Mouse (Mus musculus) layer of hippocampus, adult 18-20 months (tissue): Measurements from ENCODE around the gene Iqce. TPM values are rescaled to one million over a fixed set of nuclear protein-coding genes. Genes with fewer than 3 reads are reported as not detected.

Experiments
- DNase-seq, 2 experiments: peaks; one replicate each; pipeline ENCODE4 v3.0.0; 2022; ENCODE audit warnings: low spot score in 2 of 2
- long read RNA-seq: library from polyadenylated mRNA; stranded (forward); transcript quantifications from one replicate; pipeline ENCODE4 v2.0.0, GENCODE M21; 2021
- total RNA-seq, 2 experiments: library from RNA; stranded (reverse); gene quantifications; 2 replicates each; pipeline ENCODE4 v1.2.3; 2021

Iqce gene
- 10 to 100 TPM; 47.4 to 55.1 TPM for total RNA-seq
- long read RNA-seq, full-length matches to known transcripts: 1 of 18 reads
- long read RNA-seq, partial matches to known transcripts: 3 of 18 reads
- long read RNA-seq, other reads (novel, unspliced or antisense): 14 of 18 reads

DNA sequence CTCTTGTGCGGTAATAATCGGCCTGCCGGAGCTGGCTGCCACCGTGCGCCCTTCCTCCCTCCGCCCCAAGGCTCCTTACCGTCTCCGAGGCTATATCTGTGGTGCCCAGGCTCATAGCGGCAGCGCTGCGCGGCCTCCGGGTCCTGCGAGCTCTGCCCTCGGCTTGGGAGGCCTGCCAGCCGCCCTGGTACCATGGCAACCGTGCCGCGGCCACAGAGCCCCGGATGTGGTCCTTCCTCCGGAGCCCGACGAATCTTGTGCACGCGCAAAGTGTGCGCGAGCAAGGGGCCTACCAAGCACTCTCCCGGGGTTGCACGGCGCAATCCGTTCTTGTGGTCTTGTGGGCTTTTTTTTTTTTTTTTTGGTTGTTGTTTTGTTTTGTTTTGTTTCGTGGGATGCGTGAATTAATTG lies at the start of gene Iqce:
Gene Iqce (minus strand): TSS at position 276 of the 411 bp plus-strand sequence.
- DNase-seq: peak; percentile 91 to 96

DNA sequence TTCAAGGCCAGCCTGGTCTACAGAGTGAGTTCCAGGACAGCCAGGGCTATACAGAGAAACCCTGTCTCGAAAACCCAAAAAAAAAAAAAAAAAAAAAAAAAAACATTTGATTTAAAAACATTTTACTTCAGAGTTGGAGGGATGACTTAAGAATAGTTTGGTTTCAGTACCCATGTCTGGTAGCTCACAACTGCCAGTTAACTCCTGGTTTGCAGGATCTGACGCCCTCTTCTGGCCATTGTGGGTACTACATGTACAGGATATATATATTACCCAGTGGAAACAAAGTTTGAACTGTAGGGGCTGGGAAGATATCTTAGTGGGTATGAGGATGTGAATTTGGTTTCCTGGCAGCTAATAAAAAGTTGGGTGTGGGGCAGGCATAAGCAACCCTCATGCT lies 48.7 kb upstream of the Iqce start:
- DNase-seq: peak in 1 of 2 experiments; percentile 59

DNA sequence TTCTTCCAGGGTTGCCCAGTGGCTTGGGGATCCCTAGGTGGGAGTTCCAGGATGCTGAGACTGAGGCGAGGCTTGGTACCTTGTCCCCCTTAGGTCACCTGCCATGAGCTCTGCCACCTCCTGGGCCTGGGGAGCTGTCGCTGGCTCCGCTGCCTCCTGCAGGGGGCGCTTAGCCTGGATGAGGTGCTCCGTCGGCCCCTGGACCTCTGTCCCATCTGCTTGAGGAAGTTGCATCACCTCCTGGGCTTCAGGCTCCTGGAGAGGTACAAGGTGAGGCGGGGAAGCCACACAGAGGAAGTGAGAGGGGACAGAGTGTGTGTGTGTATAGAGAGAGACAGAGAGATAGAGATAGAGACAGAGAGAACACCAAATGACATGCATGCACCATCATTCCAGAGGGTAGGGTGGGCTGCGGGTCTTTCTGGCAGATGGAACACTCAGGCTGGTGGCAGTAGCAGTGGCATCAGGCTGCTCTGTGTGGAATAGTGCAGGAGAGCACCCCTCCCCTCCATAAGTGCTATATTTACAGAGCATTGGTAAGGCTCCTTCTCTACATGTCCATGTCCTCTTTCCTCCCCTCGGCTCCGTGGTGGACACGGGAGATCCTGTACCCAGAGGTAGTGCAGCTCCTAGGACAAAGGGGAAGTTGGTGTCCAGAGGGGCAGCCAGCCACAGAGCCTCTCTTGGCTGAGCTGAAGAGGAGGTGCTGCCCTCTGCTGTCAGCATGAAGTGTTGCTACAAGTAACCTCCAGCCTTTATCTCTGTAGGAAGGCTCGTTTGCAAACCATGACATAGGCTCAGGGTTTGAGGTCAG lies 47.1 kb upstream of the Iqce start:
- peak; percentile 53 to 78 for DNase-seq

DNA sequence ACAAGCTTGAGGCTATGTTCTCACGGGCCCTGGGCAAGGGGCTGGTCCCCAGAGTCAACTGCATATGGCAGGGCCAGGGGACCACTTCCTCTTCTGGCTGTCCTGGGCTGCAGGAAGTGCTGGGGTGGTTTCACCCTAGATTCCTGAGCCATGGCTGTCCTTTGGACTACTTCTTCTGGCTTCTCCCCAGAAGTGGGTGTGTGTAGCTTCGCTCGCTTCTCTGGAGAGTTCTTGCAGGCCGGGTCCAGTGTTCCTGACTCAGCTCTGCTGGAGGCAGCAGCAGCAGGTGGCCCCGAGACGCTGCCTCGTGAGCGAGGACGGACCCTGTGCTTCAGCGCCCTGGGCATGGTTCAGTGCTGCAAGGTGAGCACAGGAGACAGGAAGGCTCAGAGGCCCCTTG lies 46.2 kb upstream of the Iqce start:
- no peak for DNase-seq

DNA sequence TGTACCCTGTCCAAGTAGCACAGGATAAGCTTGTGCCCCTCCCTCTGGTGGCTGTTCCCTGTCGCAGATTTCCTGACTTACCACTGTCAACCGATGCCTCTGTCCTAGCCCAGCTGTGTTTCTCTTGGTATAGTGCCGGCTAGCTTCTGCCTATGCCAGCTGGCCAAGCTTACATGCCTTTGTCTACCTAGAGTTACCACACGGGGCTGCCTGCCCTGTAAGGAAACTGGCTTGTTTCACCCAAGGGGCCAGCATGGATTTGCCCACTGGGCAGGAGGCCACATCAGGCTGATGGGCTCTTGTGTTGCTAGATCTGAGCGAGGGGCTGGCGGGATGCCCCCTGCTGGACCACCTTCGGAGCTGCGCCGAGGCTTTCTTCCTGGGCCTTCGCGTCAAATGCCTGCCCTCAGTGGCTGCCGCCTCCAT lies 41.5 kb upstream of the Iqce start:
- no peak for DNase-seq

DNA sequence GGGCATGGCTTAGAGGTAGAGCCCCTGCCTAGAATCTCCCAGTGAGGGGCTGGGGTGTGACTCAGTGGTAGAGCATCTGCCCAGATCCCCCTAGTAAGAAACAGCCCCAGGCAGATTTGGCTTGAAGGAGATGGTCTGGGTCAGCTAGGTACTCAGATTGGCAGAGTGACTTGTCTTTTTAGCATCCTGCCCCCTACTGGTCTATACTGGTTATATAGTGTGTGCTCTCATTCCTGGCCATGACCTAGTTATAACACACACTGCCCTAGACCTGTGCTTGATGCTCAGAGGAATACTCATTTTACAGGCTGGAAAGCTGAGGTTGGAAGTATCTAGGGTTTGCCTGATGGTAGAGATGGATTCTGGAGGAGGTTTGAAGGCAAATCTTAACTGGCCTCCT lies 39.7 kb upstream of the Iqce start:
- peak in 1 of 2 experiments; percentile 42 for DNase-seq

DNA sequence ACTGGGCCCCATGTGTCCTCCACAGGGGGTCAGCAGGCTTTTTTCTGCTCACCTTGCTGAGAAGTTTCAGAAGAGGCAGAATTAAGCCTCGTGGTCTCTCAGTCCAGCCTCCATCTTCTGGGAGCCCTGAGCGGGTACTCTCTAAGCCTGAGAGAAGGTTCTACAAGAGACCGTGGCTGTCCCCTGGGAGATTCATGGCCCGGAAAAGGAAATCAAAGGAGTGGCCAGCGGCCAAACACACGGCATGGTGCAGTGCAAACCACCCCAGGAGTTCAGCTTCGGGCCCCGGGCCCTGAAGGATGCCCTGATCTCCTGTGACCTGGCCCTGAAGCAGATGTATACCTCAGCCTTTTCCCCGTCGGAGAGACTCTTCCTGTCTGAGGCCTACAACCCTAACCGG lies 38.9 kb upstream of the Iqce start:
- DNase-seq: no peak

DNA sequence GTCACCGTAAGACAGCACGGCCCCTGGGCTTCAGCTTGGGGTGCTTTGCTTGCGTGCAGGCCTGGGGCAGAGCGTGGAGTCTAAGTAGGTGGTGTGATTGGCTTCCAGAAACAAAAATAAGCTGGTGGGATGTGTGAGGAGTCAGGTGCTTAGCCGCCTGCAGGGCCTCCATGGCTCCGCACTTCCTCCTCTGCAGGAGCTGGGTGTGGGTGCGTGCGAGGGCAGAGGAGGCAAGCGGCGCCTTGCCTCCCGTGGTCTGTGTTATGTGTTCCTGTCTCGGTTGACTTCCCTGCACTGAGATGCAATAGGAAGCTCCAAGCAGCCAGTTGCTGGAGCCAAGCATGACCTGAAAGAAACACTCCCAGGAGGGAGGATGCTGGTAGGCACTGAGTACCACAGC lies 37.6 kb upstream of the Iqce start:
- DNase-seq: no peak

DNA sequence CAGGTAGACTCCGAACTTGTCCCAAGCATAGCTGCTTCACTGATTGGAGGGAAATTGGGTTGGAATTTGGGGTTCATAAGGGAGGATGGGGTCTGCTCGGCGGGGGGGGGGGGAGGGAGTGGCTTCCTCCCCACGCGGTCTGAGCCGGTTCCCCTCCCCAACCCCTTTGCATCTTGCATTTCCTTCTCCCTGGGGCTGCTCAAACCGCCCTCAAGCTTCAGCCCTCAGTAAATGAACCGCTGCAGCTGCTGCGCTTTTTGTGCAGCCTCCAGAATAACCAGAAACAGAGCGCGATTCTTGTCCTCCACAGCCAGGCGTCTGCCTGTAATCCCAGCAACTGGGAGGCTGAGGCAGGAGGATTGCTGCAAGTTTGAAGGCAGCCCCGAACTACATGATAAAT lies 34.0 kb upstream of the Iqce start:
- no peak for DNase-seq

DNA sequence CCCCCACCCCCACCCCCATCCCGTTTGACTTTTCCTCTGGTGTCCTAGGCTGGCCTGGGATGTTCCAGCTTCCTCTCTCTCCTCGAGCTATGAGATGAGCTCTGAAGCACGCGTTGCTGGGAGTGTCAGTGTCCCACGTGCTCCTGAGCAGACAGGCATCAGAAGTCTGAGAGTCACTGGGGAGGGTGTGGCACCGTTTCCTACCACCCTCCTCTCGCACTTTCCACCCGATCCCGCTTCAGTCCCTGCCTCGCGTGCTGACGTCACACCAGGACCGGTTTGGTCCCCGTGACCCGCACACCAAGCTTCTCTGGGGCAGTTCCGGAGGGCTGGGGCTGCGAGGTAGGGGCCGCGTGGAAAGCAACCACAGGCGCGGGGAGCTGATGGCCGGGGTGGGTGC lies 33.1 kb upstream of the Iqce start:
- no peak for DNase-seq

DNA sequence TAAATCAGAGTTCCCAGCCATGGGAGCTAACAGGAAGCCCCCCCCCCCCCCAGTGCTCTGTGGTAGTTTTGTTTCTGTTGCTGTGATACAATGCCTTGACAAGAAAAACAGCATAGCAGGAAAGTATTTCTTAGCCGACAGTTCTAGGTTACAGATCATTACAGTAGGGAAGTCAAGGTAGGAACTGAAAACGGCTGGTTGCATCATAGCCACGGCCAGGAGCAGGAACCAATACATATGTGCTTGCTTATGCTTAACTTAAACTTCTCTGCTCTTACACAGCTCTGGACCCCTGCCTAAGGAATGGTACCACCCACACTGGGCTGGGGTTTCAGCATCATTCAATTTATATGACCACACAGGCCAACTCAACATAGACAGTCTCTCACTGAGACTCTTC lies 31.2 kb upstream of the Iqce start:
- no peak for DNase-seq

DNA sequence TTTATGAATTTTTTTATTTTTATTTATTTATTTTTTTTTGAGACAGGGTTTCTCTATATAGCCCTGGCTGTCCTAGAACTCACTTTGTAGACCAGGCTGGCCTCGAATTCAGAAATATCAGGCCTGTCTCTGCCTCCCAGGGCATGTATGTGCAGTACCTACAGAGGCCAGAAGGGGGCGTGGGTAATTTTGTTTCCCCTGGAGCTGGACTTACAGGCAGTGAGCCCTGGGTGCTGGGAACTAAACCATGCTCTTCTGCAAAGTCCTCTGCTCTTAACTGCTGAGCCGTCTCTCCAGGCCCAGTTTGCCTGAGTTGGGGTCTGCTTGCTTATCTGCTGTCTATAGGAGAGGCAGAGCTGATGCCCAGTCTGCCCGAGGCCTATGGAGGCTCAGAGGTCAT lies 30.0 kb upstream of the Iqce start:
- DNase-seq: no peak

DNA sequence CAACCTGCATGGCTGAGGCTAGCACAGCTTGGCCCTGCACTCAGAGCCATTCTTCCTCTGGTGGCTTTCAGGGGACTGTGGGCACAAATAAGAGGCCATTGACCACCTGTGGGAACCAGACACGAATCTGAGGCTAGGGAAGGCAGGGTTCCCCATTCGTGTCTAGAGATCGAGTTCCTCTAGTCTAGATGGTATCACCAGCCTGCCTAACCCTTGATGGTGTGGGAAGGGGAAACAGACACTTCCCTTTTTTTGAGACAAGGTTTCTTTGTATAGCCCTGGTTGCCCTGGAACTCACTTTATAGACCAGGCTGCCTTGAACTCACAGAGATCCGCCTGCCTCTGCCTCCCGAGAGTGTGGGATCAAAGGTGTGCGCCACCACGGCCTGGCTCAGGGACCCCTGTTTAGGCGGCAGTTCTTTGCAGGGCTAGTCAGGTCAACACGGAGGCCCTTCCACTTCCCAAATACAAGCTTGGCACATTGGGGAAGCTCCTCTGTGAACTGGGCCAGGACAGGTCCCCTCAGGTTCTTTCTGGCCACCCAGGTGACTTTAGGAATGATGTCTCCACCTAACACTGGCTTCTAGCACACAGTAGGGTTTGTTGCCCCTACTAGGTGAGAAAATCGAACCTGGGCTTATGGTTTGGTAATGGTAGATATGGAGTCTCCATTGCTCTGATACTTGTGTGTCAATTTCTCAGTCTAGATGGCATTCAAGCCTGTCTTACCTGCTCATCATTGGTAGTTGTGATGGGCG lies 29.0 kb upstream of the Iqce start:
- no peak for DNase-seq

DNA sequence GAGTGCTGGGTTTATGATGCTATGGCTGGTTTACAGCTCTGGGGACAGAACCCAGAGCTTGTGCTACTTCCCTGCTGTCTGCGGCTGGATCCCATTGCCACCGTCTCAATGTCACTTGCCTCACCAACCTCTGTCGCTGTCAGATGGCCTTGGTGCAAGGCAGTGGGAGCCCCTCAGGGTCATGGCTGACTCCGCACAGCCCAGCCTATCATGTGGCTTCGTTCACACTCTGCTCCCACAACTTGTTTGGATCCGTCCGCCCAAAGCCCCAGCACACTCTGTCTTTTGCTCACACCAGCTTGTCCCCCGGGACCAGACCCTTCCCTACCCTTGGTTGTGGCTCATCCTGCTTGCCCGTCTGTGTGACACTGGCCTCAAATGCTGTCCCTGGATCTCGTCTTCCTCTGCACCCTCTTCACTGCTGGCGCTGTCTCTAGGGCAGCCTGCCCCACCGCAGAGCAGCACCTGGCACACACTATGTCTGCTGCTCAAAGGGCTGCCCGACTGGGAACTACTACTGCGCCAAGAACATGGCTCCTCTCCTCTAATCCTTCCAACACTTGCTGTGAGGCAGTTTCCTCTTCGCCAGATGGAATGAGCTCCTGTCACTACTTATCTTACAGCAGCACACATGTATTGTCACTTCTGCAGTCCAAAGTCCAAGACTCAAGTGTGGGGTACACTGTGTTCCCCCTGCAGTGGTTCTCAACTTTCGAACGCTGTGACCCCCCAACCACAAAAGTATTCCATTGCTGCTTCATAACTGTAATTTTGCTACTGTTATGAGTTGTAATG lies 25.0 kb upstream of the Iqce start:
- no peak for DNase-seq

DNA sequence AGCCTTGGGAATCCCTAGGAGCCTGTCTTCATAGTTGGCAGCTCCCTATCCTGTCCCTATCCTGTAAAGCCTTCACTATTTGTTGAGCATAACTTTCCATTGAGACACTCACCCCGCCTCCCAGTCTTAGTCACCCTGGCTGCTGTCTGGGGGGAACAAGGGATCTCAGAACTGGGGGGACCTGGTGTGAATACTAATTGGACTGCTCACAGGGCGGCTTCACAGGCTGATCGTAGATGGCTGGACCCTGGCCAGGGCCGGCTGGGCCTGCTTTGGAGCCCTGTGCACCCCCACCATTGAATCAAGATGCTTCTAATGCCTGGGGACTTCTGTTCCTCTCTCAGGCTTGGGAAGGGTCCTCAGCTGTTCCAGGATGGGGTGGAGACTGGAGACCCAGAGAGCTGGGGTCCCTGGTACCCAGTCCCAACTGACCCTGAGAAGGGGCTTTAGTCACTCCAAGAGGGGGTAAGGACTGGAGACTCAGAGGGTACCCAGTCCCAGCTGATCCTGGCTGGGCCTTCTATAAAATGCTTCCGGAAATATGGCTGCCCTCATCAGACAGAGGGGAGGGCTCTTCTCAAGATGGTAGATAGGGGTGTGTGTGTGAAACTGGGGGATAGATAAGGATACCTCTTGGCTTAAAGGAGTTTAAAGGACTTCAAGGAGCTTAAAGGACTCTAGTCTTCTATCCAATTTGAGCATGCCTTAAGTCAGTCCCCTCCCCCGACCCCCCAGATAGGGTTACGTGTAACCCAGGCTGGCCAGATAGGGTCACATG lies 24.1 kb upstream of the Iqce start:
- DNase-seq: peak in 1 of 2 experiments; percentile 65

DNA sequence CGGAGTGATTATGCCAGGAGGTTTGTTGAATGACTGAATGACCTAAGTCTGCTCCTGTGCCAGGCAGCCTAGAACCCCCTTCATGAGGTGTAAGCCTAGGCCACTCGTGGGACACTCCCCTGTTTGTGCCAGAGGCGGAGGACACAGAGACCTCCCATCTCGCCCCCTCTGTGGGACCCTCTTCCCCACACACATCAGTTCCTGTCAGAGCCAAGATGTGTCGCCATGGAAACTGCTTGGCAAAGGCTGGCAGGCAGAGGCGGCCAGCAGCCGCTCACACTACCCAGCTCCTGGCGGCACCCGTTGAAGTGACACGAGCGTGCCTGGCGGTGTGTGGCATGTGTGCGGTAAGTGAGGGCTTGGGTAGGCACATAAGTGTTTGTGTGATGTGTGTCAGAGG lies 21.6 kb upstream of the Iqce start, which contains the start of gene Amz1:
Gene Amz1 (plus strand): TSS at position 306 of the 400 bp plus-strand sequence.
- DNase-seq: peak; percentile 69 to 71

DNA sequence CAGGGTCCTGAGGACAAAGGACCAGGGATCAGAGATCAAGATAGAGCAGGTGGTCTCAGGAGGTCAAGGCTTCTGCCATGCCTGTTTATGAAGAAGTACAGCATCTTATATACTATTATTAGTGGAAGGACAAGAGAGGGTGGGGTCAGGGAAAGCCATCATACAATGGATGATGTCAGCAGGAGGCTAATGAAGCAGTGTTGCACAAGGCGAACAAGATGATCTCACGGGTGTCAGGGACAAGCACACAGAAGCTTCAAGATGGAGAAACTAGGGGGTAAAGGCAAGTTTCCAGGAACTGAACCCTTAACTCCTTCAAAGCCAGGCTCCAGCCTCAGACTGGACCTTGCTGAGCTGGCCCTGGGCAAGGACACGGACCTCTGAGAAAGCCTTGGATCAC lies 19.9 kb upstream of the Iqce start:
- no peak for DNase-seq

DNA sequence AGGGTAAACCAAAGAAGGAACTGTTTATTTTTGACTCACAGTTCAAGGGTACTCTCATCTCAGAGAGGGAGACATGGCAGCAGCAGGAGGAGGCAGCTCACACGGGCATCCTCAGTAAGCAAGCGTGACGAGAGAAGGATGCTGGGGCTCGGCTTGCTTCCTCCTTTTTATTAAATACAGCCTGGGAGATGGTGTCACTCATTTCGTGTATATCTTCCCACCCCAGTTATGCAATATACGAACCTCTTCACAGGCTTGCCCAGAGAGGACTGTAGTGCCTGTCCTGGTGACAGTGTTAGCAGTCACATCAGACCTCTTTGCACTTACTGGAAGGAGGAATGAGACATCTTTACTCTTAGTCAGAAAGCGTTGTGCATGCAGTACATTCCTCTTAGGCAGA lies 18.6 kb upstream of the Iqce start:
- no peak for DNase-seq

DNA sequence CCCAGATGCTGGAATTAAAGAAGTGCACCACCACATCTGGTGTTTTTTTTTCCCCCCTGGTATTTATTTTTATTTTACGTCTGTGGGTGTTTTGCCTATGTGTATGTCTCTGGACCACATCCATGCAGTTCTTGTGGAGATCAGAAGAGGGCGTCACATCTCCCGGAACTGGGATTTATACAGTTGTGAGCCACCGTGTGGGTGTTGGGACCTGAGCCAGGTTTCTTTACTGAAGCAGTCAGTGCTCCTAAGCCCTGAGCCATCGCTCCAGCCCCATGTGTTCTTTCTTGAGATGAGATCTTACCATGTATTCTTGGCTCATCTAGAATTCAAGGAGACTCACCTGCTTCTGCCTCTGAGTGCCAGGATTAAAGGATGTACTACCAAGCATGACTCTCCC lies 8.9 kb upstream of the Iqce start:
- no peak for DNase-seq

DNA sequence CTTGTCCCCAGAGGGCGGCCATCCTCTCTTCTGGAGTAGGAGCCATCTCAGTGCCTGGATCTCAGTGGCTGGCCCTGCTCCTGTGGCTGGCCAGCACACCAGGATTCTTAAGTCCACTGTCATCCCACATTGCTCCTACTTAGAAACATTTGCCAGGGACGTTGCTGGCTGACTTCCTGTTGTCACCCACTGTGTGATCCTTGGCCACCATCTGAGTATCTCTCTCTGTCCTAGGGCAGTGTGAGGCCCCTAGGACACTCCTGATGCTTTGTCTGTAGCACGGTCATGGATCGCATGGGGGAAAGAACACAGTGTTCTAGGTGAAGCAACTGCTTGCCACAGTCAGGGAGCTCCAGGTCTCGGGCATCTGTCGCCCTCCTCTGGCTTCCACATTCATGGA lies 8.1 kb upstream of the Iqce start:
- no peak for DNase-seq
